ENCODE assay signal across 25 mouse cellular contexts in the genomic region with DNA sequence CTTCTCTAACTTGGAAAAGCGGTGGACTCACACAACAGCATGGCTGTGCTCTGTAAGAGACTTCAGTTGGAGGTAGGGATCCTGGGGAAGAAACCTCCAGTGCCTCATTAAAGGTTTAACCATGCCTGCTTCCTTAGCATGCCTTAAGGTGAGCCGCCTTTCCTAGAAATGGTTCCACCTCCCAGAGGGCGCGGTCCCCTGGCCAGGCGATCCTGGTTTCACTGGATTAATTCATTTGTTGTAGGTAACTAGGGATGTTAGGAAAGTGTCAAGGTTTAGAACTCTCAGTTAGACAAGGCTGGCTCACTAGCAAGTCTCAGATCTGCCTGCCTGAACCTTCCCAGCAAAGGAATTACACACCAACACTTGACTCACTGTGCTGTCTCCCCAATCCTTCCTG.
DNase-seq lines count a peak whose midpoint lies in the region; ATAC-seq lines count a peak whose summit lies in the region.
"Had no signal": no experiment of that assay in that cellular context is flagged by ENCODE, and none has a peak within 500 bp of the region (broad histone marks: within the 10 kb centered on the region; RNA-seq: fewer than 3 reads in every experiment).

No protein-coding gene starts in this region.

- H3K4me2 ChIP-seq in midbrain, embryonic 11.5 days = no peak overlapping the region
- H3K4me2 ChIP-seq in limb, embryonic 11.5 days (ENCODE audit: low read depth, severe bottlenecking) = no peak overlapping the region
- H3K4me2 ChIP-seq: embryonic facial prominence, embryonic 12.5 days; forebrain, embryonic 13.5 days; forebrain, embryonic 15.5 days had no signal

- WGBS in midbrain, embryonic 11.5 days = 96% methylated on average over 5 of the region's 5 CpGs
- 92% methylated on average over 5 of the region's 5 CpGs for WGBS in midbrain, embryonic 10.5 days
- WGBS in limb, embryonic 11.5 days = 81% methylated on average over 5 of the region's 5 CpGs

- H3K36me3 ChIP-seq in midbrain, embryonic 11.5 days (ENCODE audit: control insufficient read depth, insufficient read depth, low read length) = no peaks in the 10 kb centered on the region
- H3K36me3 ChIP-seq in midbrain, embryonic 10.5 days = peaks cover 5% of the 10 kb centered on the region
- no peaks in the 10 kb centered on the region for H3K36me3 ChIP-seq in limb, embryonic 11.5 days (ENCODE audit: control insufficient read depth, insufficient read depth, low read length)
- H3K36me3 ChIP-seq: forebrain, embryonic 15.5 days had no signal

- peak; percentile 39 for DNase-seq in midbrain, embryonic 11.5 days (ENCODE audit: low spot score, missing footprints)
- DNase-seq in midbrain, embryonic 10.5 days (ENCODE audit: low spot score) = no peak
- DNase-seq in ZHBTc4 (ENCODE audit: low read depth, low spot score) = peak; percentile 69
- no peak for DNase-seq in limb, embryonic 11.5 days (ENCODE audit: low spot score)
- no peak for DNase-seq in layer of hippocampus, adult 8-10 months (ENCODE audit: low spot score in 2 of 2)
- DNase-seq in layer of hippocampus, adult 9-11 months = no peak
- no peak for DNase-seq in MN1 (ENCODE audit: low spot score)
- DNase-seq: adrenal gland, adult 8-10 months; adrenal gland, postnatal 14 days; adrenal gland, postnatal 36 days; B cell, adult 2 months; cerebellum, adult 11-12 months; cerebellum, adult 2 months; cerebellum, adult 9-10 months; cerebellum, postnatal 10 days; cerebellum, postnatal 25 days; forebrain, postnatal 0 days had no signal

- H3K4me1 ChIP-seq in midbrain, embryonic 11.5 days (ENCODE audit: control insufficient read depth, insufficient read depth, low read length) = peaks cover 7% of the 10 kb centered on the region; the same call in 1 of the 2 replicates
- peaks cover 13% of the 10 kb centered on the region for H3K4me1 ChIP-seq in midbrain, embryonic 10.5 days
- H3K4me1 ChIP-seq in limb, embryonic 11.5 days (ENCODE audit: control insufficient read depth, insufficient read depth, low read length) = peaks cover 10% of the 10 kb centered on the region
- H3K4me1 ChIP-seq: embryonic facial prominence, embryonic 12.5 days had no signal

- no peak for ATAC-seq in midbrain, embryonic 11.5 days (ENCODE audit: low FRiP score)
- ATAC-seq in limb, embryonic 11.5 days (ENCODE audit: insufficient number of reproducible peaks, low FRiP score, low TSS enrichment, low read depth) = no peak
- ATAC-seq: activated CD4-positive, CD25-positive, alpha-beta regulatory T cell, adult 4 months; CD4-positive, CD25-positive, alpha-beta regulatory T cell, adult 4 months; forebrain, embryonic 13.5 days; forebrain, embryonic 15.5 days; forebrain, postnatal 0 days; Patski had no signal

- no peak overlapping the region for H3K27ac ChIP-seq in midbrain, embryonic 11.5 days (ENCODE audit: low read depth, low read length)
- H3K27ac ChIP-seq in midbrain, embryonic 10.5 days (replicated peaks) = no peak overlapping the region
- 0 out of 2 replicates have a peak overlapping the region, but pooled peaks have one; percentile 8 for H3K27ac ChIP-seq in limb, embryonic 11.5 days (replicated peaks; ENCODE audit: low read depth, low read length)
- H3K27ac ChIP-seq: embryonic facial prominence, embryonic 10.5 days; embryonic facial prominence, embryonic 12.5 days; forebrain, embryonic 13.5 days; forebrain, embryonic 15.5 days had no signal

- H3K9me3 ChIP-seq in midbrain, embryonic 11.5 days (ENCODE audit: control insufficient read depth, low read length) = no peaks in the 10 kb centered on the region
- no peaks in the 10 kb centered on the region for H3K9me3 ChIP-seq in midbrain, embryonic 10.5 days (replicated peaks)
- H3K9me3 ChIP-seq in limb, embryonic 11.5 days (ENCODE audit: control insufficient read depth, low read length) = no peaks in the 10 kb centered on the region
- H3K9me3 ChIP-seq: embryonic facial prominence, embryonic 10.5 days; embryonic facial prominence, embryonic 12.5 days; forebrain, embryonic 13.5 days; forebrain, embryonic 15.5 days had no signal

- H3K4me3 ChIP-seq in midbrain, embryonic 11.5 days (ENCODE audit: low read depth, low read length) = no peak overlapping the region
- no peak overlapping the region for H3K4me3 ChIP-seq in midbrain, embryonic 10.5 days
- no peak overlapping the region for H3K4me3 ChIP-seq in limb, embryonic 11.5 days (ENCODE audit: low read depth, low read length)
- H3K4me3 ChIP-seq: embryonic facial prominence, embryonic 10.5 days; embryonic facial prominence, embryonic 12.5 days; forebrain, embryonic 13.5 days; forebrain, embryonic 15.5 days had no signal

- no peaks in the 10 kb centered on the region for H3K27me3 ChIP-seq in midbrain, embryonic 11.5 days (ENCODE audit: control insufficient read depth, insufficient read depth, low read length)
- no peaks in the 10 kb centered on the region for H3K27me3 ChIP-seq in midbrain, embryonic 10.5 days (ENCODE audit: low read depth, poor library complexity, severe bottlenecking)
- no peaks in the 10 kb centered on the region for H3K27me3 ChIP-seq in limb, embryonic 11.5 days (ENCODE audit: control insufficient read depth, insufficient read depth, low read length)
- H3K27me3 ChIP-seq: CH12.LX; embryonic facial prominence, embryonic 12.5 days; forebrain, embryonic 13.5 days; forebrain, embryonic 15.5 days; Patski had no signal

- no peak overlapping the region for H3K9ac ChIP-seq in midbrain, embryonic 11.5 days (ENCODE audit: low read length)
- no peak overlapping the region for H3K9ac ChIP-seq in limb, embryonic 11.5 days (ENCODE audit: low read length)
- H3K9ac ChIP-seq: embryonic facial prominence, embryonic 12.5 days; forebrain, embryonic 13.5 days; forebrain, embryonic 15.5 days; forebrain, postnatal 0 days had no signal

Comparison
In these comparisons a context has a peak if more than half of its experiments do, and no peak if none do; other contexts are left out.
1. DNase-seq: peak in midbrain, embryonic 11.5 days (single experiment) and ZHBTc4 (single experiment); none in midbrain, embryonic 10.5 days (single experiment), limb, embryonic 11.5 days (single experiment), layer of hippocampus, adult 8-10 months (0 of 2), layer of hippocampus, adult 9-11 months (single experiment) and MN1 (single experiment).